Mouse (Mus musculus): ENCODE measurements around the gene Ccna2. TPM values are rescaled to one million over a fixed set of nuclear protein-coding genes. Genes with fewer than 3 reads are reported as not detected.

Gene Ccna2
- polyA plus RNA-seq (2012): 86.1 and 98.3 TPM in 2 replicates

DNA sequence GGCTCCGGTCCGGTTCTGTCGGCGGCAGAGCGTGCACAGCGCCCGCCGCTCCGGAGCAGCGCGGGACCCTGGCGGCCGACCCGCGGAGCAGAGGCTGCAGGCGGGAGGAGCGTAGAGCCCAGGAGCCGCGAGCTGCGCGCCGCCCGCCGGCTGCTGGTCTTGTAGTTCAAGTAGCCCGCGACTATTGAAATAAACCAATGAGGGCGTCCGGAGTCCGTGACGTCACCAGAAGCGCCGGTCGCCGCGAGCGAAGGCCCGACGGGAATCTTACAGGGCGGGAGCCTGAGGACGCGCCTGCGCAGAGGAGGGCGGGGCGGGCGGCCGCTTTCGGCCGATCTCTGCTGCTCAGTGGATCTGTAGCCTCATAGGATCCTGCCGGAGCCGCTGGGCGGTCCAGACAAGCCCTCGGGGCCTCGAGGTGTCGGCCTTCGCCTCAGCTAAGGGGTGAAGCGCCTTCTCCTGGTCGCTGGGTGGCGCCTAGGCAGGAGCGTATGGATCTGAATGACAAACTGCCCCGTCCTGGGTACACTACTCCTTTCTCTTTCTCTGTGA is at the start of gene Ccna2:
Gene Ccna2 (minus strand): TSS at position 324 of the 552 bp plus-strand sequence.

GRCm38 (mm10) chr3:36613202-36613907 is 41.4 kb upstream of the Ccna2 start, which contains the start of gene Bbs7:
Gene Bbs7 (minus strand): TSS chr3:36613477.

DNA sequence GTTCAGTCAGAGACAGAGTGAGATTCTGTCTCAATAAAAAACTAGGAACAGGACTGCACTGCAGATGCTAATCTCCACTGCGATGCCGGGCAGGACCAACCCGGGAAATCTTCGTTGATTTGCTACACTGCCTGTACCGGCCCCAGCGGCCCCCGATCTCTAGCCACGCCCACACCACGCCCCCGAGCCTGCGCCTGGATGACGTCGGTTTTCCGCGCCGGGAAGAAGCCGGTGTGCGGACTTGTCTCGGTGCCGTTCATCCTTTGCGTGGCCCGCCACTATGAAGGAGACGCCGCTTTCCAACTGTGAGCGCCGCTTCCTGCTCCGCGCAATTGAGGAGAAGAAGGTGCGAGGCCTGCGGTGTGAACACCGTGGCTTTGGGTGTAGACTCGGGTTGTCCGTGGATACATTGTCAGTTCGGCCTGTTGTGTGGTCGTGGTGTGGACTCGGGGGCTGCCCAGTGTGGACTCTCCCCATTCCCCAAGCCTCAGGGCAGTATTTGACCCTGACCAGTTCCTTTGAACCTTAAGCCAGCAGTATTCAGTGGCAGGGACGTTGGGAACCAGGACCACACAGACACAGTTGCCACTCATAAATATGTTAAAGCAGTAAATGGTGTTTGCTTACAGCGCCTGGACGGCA is 19.4 kb downstream of the Ccna2 start, which contains the start of gene Exosc9:
Gene Exosc9 (plus strand): TSS at position 201 of the 642 bp plus-strand sequence.

GRCm38 (mm10) chr3:36521073-36522060 is 50.6 kb downstream of the Ccna2 start, which contains the start of gene Gm11549:
Gene Gm11549 (minus strand): TSS chr3:36521813.

Other genes with a start within 250 kb of the Ccna2 start
- 110 and 122 TPM in 2 replicates for gene Anxa5, start 96.3 kb downstream of the Ccna2 start, polyA plus RNA-seq (2012)
- gene 1810062G17Rik, start 96.2 kb downstream of the Ccna2 start, polyA plus RNA-seq (2012): not detected in 2 replicates
- gene Gm11549, start 50.3 kb downstream of the Ccna2 start, polyA plus RNA-seq (2012): not detected in 2 replicates
- 4.9 and 5.3 TPM in 2 replicates for gene Exosc9, start 19.5 kb downstream of the Ccna2 start, polyA plus RNA-seq (2012)
- gene Bbs7, start 41.3 kb upstream of the Ccna2 start, polyA plus RNA-seq (2012): 1.4 TPM in 2 replicates
- 0.03 TPM in 1 of 2 replicates, not detected in the other for gene Trpc3, start 118.0 kb upstream of the Ccna2 start, polyA plus RNA-seq (2012)